Mouse (Mus musculus) kidney, postnatal 0 days (tissue): ENCODE measurements around the gene Olfr678. TPM values are rescaled to one million over a fixed set of nuclear protein-coding genes. Genes with fewer than 3 reads are reported as not detected.

Experiments used
- ATAC-seq: fragments of 200-750 bp; cut with Nextera tagmentation; replicated peaks from 2 replicates; pipeline ENCODE4 v1.8.0; 2017; ENCODE audit warnings: low read depth, moderate number of reproducible peaks, moderate TSS enrichment, moderate library complexity; ENCODE audit not compliant: low FRiP score
- DNase-seq: peaks from one replicate; pipeline ENCODE4 v3.0.0-alpha.2; 2016; ENCODE audit warnings: low spot score
- H3K27ac ChIP-seq: fragments of 300-500 bp; sonication (generic); 2 replicates; pipeline ENCODE4 v1.5.1; 2014; ENCODE audit warnings: mild to moderate bottlenecking
- H3K27me3 ChIP-seq: fragments of 300-500 bp; sonication (generic); 2 replicates; pipeline ENCODE4 v1.6.1; 2014; ENCODE audit warnings: low read length, mixed read lengths; ENCODE audit not compliant: insufficient read depth
- H3K36me3 ChIP-seq: fragments of 300-500 bp; sonication (generic); 2 replicates; pipeline ENCODE4 v1.6.1; 2014; ENCODE audit warnings: low read length, mixed read lengths; ENCODE audit not compliant: insufficient read depth
- H3K4me1 ChIP-seq: fragments of 300-500 bp; sonication (generic); replicated peaks from 2 replicates; pipeline ENCODE4 v1.6.1; 2014; ENCODE audit warnings: antibody characterized with exemption, low read length, mixed read lengths; ENCODE audit not compliant: insufficient read depth
- H3K4me2 ChIP-seq: fragments of 300-500 bp; sonication (generic); 2 replicates; pipeline ENCODE4 v1.6.1; 2014; ENCODE audit warnings: mild to moderate bottlenecking, low read length, moderate library complexity, mixed read lengths
- H3K4me3 ChIP-seq: fragments of 300-500 bp; sonication (generic); replicated peaks from 2 replicates; pipeline ENCODE4 v1.5.1; 2014; ENCODE audit warnings: low read depth, low read length
- H3K9ac ChIP-seq: fragments of 300-500 bp; sonication (generic); 2 replicates; pipeline ENCODE4 v1.6.1; 2014; ENCODE audit warnings: low read depth, low read length
- H3K9me3 ChIP-seq: fragments of 300-500 bp; sonication (generic); replicated peaks from 2 replicates; pipeline ENCODE4 v1.6.1; 2016; ENCODE audit warnings: low read length, inconsistent platforms, mixed read lengths
- CTCF ChIP-seq: IDR thresholded peaks from 2 replicates; pipeline ENCODE4 v1.5.1; 2016; ENCODE audit warnings: antibody characterized with exemption, low read depth, mild to moderate bottlenecking, moderate library complexity
- polyA plus RNA-seq: library from polyadenylated mRNA; unstranded; fragments of >200 nt; fragmentation: Nextera tagmentation; extraction: Ambion mirVana; gene quantifications from 2 replicates; pipeline ENCODE4 v1.2.1, GENCODE M21; 2015

Gene Olfr678
- polyA plus RNA-seq, 1 experiment from 2014 or later: not detected

DNA sequence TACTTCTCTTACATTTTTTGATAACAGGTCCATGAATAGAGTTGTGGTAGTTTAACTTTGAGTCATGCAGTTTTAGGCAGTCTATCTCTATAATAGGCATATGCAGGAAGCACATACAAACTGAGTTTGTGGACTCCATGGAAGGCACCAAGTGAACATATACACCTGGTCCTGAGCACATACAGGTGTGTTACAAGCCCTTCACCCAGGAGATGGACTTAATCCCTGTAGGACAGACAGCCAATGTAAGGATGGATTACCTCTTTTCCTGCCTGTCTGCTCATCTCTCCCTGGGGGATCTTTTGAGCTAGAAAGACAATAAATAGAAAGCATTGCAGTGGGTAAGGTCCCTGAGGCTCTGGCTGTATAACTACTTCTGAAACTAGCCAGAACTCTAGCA lies 52.3 kb downstream of the Olfr678 start, which contains the start of gene Olfr681:
Gene Olfr681 (plus strand): TSS at position 301 of the 400 bp plus-strand sequence.
- Histone ChIP-seq H3K9ac (no peak within 1 kb of the TSS), H3K36me3 (no peaks in the 10 kb centered on the region), H3K4me3 (no peak within 1 kb of the TSS), H3K9me3 (no peaks in the 10 kb centered on the region), H3K4me1 (no peaks in the 10 kb centered on the region), H3K27ac (no peak within 1 kb of the TSS), H3K4me2 (no peak within 1 kb of the TSS), H3K27me3 (no peaks in the 10 kb centered on the region)
- DNase-seq (no peak), ATAC-seq (no peak)
- TF ChIP-seq CTCF: no peak

Other genes with a start within 250 kb of the Olfr678 start
- not detected in 2 replicates for gene Usp17lb, start 221.9 kb upstream of the Olfr678 start, polyA plus RNA-seq
- gene Usp17la, start 207.5 kb upstream of the Olfr678 start, polyA plus RNA-seq: not detected in 2 replicates
- gene Olfr665, start 186.4 kb upstream of the Olfr678 start, polyA plus RNA-seq: not detected in 2 replicates
- not detected in 2 replicates for gene Olfr666, start 168.5 kb upstream of the Olfr678 start, polyA plus RNA-seq
- not detected in 2 replicates for gene Olfr667, start 143.0 kb upstream of the Olfr678 start, polyA plus RNA-seq
- not detected in 2 replicates for gene Olfr668, start 136.4 kb upstream of the Olfr678 start, polyA plus RNA-seq
- not detected in 2 replicates for gene Olfr669, start 130.2 kb upstream of the Olfr678 start, polyA plus RNA-seq
- not detected in 2 replicates for gene Olfr670, start 101.9 kb upstream of the Olfr678 start, polyA plus RNA-seq
- gene Olfr671, start 85.3 kb upstream of the Olfr678 start, polyA plus RNA-seq: not detected in 2 replicates
- gene Olfr672, start 62.4 kb upstream of the Olfr678 start, polyA plus RNA-seq: not detected in 2 replicates
- not detected in 2 replicates for gene Olfr675, start 36.0 kb upstream of the Olfr678 start, polyA plus RNA-seq
- not detected in 2 replicates for gene Olfr676, start 31.8 kb upstream of the Olfr678 start, polyA plus RNA-seq
- not detected in 2 replicates for gene Olfr677, start 13.1 kb upstream of the Olfr678 start, polyA plus RNA-seq
- gene Olfr679, start 16.7 kb downstream of the Olfr678 start, polyA plus RNA-seq: not detected in 2 replicates
- not detected in 2 replicates for gene Olfr680-ps1, start 28.3 kb downstream of the Olfr678 start, polyA plus RNA-seq
- gene Olfr681, start 52.4 kb downstream of the Olfr678 start, polyA plus RNA-seq: not detected in 2 replicates
- not detected in 2 replicates for gene Olfr683, start 82.5 kb downstream of the Olfr678 start, polyA plus RNA-seq
- gene Olfr684, start 99.2 kb downstream of the Olfr678 start, polyA plus RNA-seq: not detected in 2 replicates
- not detected in 2 replicates for gene Olfr685, start 121.5 kb downstream of the Olfr678 start, polyA plus RNA-seq
- not detected in 2 replicates for gene Olfr686, start 143.0 kb downstream of the Olfr678 start, polyA plus RNA-seq
- gene Olfr688, start 223.6 kb downstream of the Olfr678 start, polyA plus RNA-seq: not detected in 2 replicates
- not detected in 2 replicates for gene Olfr689, start 246.7 kb downstream of the Olfr678 start, polyA plus RNA-seq